Mouse (Mus musculus) intestine, embryonic 16.5 days (tissue): ENCODE data around the gene Bcl11a. TPM values are rescaled to one million over a fixed set of nuclear protein-coding genes. Genes with fewer than 3 reads are reported as not detected.
"Not testable (repeated sequence)": the region's sequence is repeated elsewhere in the genome, so short reads cannot be mapped to it uniquely, and the experiment has no call there.

Source experiments
- ATAC-seq: fragments of 200-750 bp; cut with Nextera tagmentation; 2 replicates; pipeline ENCODE4 v1.8.0; 2017; ENCODE audit warnings: moderate TSS enrichment, moderate library complexity
- H3K27ac ChIP-seq: fragments of 300-500 bp; sonication (generic); 2 replicates; pipeline ENCODE4 v1.5.1; 2014; ENCODE audit warnings: mild to moderate bottlenecking, low read length
- H3K27me3 ChIP-seq: fragments of 300-500 bp; sonication (generic); replicated peaks from 2 replicates; pipeline ENCODE4 v1.6.1; 2014; ENCODE audit warnings: low read length, control low read depth, mixed read lengths; ENCODE audit not compliant: control insufficient read depth, insufficient read depth
- H3K36me3 ChIP-seq: fragments of 300-500 bp; sonication (generic); 2 replicates; pipeline ENCODE4 v1.6.1; 2014; ENCODE audit warnings: low read length, control low read depth; ENCODE audit not compliant: control insufficient read depth, insufficient read depth
- H3K4me1 ChIP-seq: fragments of 300-500 bp; sonication (generic); 2 replicates; pipeline ENCODE4 v1.6.1; 2014; ENCODE audit warnings: low read length, control low read depth, mixed read lengths; ENCODE audit not compliant: control insufficient read depth, insufficient read depth
- H3K4me2 ChIP-seq: fragments of 300-500 bp; sonication (generic); 2 replicates; pipeline ENCODE4 v1.6.1; 2014; ENCODE audit warnings: low read depth, low read length, control low read depth
- H3K4me3 ChIP-seq: fragments of 300-500 bp; sonication (generic); 2 replicates; pipeline ENCODE4 v1.5.1; 2014; ENCODE audit warnings: mild to moderate bottlenecking, low read length
- H3K9ac ChIP-seq: fragments of 300-500 bp; sonication (generic); 2 replicates; pipeline ENCODE4 v1.6.1; 2014; ENCODE audit warnings: low read depth, low read length
- H3K9me3 ChIP-seq: fragments of 300-500 bp; sonication (generic); 2 replicates; pipeline ENCODE4 v1.6.1; 2016; ENCODE audit warnings: low read length, control low read depth; ENCODE audit not compliant: control insufficient read depth
- WGBS: fragments of 180-500 bp; shearing (Covaris S2); extraction: QIAGEN DNeasy Blood & Tissue Kit; methylation state at CpG from one replicate; pipeline ENCODE4 v1.1.7; 2014; 5-methylcytosine and 5-hydroxymethylcytosine counted together
- polyA plus RNA-seq: library from polyadenylated mRNA; unstranded; fragments of >200 nt; fragmentation: Nextera tagmentation; extraction: Ambion mirVana; gene quantifications from 2 replicates; pipeline ENCODE4 v1.2.1, GENCODE M21; 2015

Gene Bcl11a
- polyA plus RNA-seq, 1 experiment from 2014 or later: 14.8 TPM

DNA sequence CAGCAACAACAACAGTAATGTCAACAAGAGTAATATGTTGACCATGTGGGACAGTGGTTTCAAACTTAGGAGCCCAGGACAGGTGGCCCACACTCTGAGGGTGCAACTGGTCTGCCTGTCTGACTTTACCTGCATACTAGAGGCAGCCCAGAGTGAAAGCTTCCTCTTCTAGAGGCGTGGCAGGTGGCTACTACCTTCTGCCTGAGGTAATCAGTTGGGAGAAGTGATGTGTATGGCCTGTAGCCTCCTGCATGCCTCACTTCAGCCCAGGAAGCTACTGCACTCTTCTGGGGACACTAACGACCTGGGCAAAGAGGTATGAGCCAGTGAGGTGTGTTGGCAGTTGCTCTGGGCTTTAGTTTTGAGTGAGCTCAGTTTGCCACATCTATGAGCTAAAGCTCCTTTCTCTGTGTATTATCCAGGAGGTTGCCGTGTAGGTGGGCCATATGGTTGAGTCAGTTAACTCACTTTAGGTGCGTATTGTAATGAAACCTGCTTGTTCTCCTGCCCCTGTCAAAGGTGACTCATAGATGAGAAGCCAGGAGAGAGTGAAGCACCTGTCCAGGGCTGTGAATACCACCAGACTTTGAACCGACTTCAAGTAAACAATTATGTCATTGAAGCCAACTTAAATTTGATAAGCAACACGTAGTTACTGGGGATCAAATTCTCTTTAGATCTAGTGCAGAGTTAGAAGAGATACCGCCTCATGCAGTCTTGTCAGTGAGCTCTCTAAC is 38.9 kb downstream of the Bcl11a start:
- no peak overlapping the region for H3K9ac ChIP-seq
- peak; percentile 73 for ATAC-seq

DNA sequence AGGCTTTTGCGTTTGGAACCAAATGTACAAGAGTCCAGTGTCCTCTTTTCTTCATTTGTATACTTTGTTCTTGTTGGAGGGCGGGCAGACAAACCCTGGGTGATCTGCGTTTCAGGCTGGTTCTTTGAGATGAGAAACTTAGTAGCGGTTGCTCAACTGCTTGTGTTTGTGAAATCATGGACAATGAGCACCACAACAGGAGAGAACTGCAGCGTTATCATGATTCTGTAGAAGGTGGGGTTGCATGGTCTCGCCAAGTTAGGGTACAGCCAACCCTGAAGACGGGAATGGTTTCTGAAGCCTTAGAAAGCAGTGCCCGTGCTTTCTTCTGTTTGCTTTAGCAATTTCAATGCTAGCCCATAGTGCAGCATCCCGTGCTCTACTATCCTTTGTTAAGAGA is 43.3 kb downstream of the Bcl11a start:
- Histone ChIP-seq H3K4me1 (peaks cover 8% of the 10 kb centered on the region), H3K4me3 (no peak overlapping the region), H3K4me2 (no peak overlapping the region), H3K9me3 (no peaks in the 10 kb centered on the region), H3K27me3 (no peaks in the 10 kb centered on the region), H3K9ac (no peak overlapping the region), H3K36me3 (no peaks in the 10 kb centered on the region), H3K27ac (no peak overlapping the region)
- WGBS: 87% methylated on average over 9 of the region's 9 CpGs
- no peak for ATAC-seq

More for the DNA sequence above, 38.9 kb downstream of the Bcl11a start:
- WGBS: 59% methylated on average over 7 of the region's 7 CpGs
- no peaks in the 10 kb centered on the region for H3K9me3 ChIP-seq
- no peaks in the 10 kb centered on the region for H3K27me3 ChIP-seq
- H3K4me2 ChIP-seq: no peak overlapping the region
- H3K27ac ChIP-seq: no peak overlapping the region
- H3K36me3 ChIP-seq: no peaks in the 10 kb centered on the region
- peaks cover 12% of the 10 kb centered on the region for H3K4me1 ChIP-seq
- no peak overlapping the region for H3K4me3 ChIP-seq

DNA sequence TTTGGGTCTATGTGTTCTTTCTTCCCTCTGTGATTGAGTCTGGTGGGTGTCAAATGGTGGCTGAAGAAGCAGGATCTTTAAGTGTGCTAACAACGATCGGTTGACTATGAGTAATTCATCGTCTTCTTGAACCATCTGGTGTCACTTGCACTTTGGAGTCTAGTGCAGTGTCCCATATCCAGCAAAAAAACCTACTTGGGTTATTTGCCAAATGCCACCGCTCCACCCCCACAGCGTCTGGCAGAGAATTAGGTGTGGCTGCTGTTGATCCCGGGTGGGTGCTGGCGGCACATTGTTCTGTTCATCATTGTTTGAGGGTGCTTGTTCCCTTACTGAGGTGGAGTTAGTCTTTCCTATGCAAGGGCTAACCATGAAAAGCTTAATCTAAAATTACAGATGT is 45.0 kb downstream of the Bcl11a start:
- no peak overlapping the region for H3K4me3 ChIP-seq
- no peaks in the 10 kb centered on the region for H3K27me3 ChIP-seq
- no peaks in the 10 kb centered on the region for H3K36me3 ChIP-seq
- H3K27ac ChIP-seq: no peak overlapping the region
- no peak overlapping the region for H3K9ac ChIP-seq
- no peaks in the 10 kb centered on the region for H3K9me3 ChIP-seq
- H3K4me1 ChIP-seq: peaks cover 10% of the 10 kb centered on the region; the same call in 1 of the 2 replicates
- WGBS: 77% methylated on average over 7 of the region's 7 CpGs
- ATAC-seq: no peak
- H3K4me2 ChIP-seq: no peak overlapping the region

DNA sequence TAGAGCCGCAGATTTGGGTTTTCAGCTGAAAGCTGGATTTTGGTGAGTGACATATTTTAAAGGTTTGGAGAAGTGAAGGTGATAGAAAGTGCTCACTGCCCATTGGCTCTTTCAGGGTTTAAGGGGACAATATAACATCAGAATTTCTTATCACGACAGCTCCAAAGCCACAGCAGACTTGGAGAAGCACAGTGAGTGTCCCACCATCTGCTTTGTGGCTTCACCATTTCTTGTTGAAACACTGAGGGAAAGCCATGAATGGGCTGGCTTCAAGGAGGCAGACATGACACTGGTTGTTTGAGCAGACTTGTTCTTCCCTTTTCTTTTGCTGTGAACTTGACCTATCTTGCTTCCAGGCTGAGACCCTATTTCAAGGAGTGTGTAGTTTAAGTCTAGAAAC is 46.1 kb downstream of the Bcl11a start:
- Histone ChIP-seq H3K36me3 (no peaks in the 10 kb centered on the region), H3K9ac (no peak overlapping the region), H3K4me2 (no peak overlapping the region), H3K9me3 (no peaks in the 10 kb centered on the region), H3K4me3 (no peak overlapping the region), H3K27ac (no peak overlapping the region), H3K27me3 (no peaks in the 10 kb centered on the region), H3K4me1 (peaks cover 14% of the 10 kb centered on the region)
- 91% methylated on average over 2 of the region's 2 CpGs for WGBS
- no peak for ATAC-seq

DNA sequence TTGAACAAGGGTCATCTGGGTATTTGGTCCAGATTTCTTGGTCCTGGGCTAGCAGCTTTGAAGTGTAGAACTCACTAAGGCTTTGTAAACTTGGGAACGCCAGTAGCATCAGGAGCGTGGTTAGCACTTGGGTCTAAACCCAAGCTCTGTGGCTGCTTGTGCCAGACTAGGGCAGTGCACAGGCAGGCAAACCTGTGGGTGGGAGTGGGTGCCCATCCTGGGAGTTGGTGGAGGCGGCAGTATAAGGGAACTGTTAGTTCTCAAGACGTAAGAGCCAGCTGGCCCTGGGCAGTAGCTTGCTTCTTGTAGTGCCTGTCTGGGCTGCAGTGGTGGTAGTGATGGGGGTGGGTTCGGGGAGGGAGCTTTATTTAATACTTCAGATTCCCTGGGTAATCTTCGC is 47.2 kb downstream of the Bcl11a start:
- no peaks in the 10 kb centered on the region for H3K9me3 ChIP-seq
- H3K27ac ChIP-seq: no peak overlapping the region
- H3K4me3 ChIP-seq: no peak overlapping the region
- H3K27me3 ChIP-seq: no peaks in the 10 kb centered on the region
- 82% methylated on average over 6 of the region's 6 CpGs for WGBS
- no peak overlapping the region for H3K4me2 ChIP-seq
- no peak for ATAC-seq
- no peaks in the 10 kb centered on the region for H3K36me3 ChIP-seq
- peaks cover 25% of the 10 kb centered on the region for H3K4me1 ChIP-seq
- no peak overlapping the region for H3K9ac ChIP-seq

DNA sequence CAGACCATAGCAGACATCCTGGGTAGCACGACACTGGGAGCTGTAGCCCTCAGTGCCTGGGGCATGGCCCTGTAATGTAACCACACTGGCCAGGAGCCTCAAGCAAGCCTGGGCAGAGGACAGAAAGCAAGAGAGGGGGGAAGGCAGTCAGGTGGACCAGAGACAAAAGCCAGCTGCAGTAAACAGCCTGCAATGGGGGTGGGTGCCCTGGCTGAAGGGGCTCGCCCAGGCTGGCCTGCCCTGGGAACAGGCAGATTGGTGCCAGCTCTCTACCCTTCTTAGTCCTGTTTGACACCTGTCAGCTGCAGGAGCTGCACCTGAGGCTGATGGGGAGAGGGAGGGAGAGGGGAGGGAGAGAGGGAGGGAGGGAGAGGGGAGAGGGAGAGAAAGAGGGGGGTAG is 50.1 kb downstream of the Bcl11a start:
- no peak overlapping the region for H3K27ac ChIP-seq
- no peaks in the 10 kb centered on the region for H3K27me3 ChIP-seq
- no peaks in the 10 kb centered on the region for H3K9me3 ChIP-seq
- ATAC-seq: peak; percentile 25; the same call in 1 of the 2 replicates
- no peak overlapping the region for H3K9ac ChIP-seq
- H3K4me1 ChIP-seq: peaks cover 32% of the 10 kb centered on the region
- no peak overlapping the region for H3K4me2 ChIP-seq
- no peaks in the 10 kb centered on the region for H3K36me3 ChIP-seq
- WGBS: 64% methylated on average over 2 of the region's 2 CpGs
- no peak overlapping the region for H3K4me3 ChIP-seq

DNA sequence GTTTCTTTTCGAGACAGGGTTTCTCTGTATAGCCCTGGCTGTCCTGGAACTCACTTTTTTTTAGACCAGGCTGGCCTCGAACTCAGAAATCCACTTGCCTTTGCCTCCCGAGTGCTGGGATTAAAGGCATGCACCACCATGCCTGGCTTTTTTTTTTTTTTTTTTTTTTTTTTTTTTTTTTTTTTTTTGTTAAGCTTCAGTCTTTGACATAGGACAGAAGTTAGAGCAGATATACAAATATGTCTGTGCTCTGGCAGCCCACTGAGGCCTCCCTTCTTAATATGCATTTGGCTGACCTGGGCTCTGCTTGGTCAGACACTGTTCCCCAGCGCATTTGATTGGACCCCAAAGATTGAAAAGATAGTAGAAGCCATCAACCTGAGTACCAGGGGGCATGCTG is 51.0 kb downstream of the Bcl11a start:
- ATAC-seq, H3K4me3 ChIP-seq, H3K27me3 ChIP-seq, H3K36me3 ChIP-seq, H3K9me3 ChIP-seq, H3K27ac ChIP-seq, H3K9ac ChIP-seq, H3K4me2 ChIP-seq: not testable (repeated sequence)
- 75% methylated on average over 4 of the region's 4 CpGs for WGBS
- peaks cover 32% of the 10 kb centered on the region for H3K4me1 ChIP-seq

DNA sequence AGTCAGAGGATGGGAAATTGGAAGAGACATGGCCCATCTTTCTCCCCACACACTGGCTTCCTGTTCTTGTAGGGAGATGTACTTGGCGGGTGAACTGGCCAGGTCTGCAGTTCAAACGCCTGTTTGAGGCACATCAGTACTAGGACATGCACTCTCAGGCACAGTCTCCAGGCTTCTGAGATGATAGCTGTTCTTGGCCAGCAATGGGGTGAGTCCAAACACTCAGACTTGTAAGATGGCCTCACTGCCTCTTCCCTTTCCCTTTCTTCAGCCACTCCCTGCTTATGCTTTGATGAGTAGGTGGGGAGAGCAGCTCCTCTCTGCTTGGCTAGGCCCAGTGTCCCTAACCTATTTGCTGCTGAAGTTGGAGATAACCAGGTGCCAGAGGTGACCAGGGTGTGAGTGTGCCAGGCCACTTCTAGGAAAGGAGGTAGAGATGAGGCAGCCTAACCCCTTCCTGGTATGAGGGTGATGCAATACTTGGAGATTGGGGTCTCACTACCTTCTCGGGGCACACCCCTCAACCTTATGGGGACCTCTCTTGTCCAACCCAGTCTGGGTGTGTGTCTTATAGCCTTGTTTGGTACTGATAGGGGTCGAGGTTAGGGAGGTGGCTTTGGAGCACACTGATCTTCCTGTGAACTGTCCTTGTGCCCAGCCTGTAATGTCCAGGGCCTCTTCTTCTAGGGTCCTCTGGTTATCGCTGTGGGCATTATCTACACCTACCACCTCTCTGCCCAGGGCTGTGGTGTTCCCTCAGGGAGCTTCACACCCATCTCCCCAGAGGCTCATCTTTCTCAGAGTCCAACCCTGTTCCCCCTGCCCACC is 51.7 kb downstream of the Bcl11a start:
- H3K9ac ChIP-seq: no peak overlapping the region
- H3K4me3 ChIP-seq: no peak overlapping the region
- peak; percentile 59 for ATAC-seq
- no peaks in the 10 kb centered on the region for H3K9me3 ChIP-seq
- H3K4me2 ChIP-seq: no peak overlapping the region
- no peak overlapping the region for H3K27ac ChIP-seq
- H3K27me3 ChIP-seq: no peaks in the 10 kb centered on the region
- WGBS: 79% methylated on average over 5 of the region's 5 CpGs
- H3K4me1 ChIP-seq: peaks cover 32% of the 10 kb centered on the region
- no peaks in the 10 kb centered on the region for H3K36me3 ChIP-seq

DNA sequence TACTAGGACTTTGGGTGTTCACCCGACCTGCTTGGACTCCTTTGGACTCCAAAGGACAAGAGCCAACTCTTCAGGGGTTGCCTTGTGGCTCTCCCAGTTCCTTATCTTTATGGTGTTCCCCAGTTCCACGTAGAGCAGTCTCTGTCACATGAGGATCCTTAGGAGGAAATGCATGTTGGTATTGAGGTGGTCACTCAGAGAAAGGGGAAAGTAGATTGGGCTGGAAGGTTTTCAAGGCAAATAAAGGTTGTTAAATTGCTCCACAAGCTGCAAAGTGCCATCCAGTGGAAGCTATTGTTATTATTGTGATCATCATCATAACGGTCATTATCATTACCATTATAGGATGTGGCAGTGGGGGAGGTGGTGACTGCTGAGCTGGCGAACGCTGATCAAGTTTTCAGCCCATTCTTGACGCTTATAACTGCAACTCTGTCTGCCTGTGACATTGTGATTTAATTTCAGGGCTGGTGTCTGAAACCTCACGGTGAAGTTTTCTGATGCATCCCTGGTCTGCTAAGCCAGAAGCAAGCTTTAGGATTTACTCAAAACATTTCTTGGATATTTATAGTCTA is 52.4 kb downstream of the Bcl11a start:
- no peak overlapping the region for H3K4me3 ChIP-seq
- H3K4me2 ChIP-seq: no peak overlapping the region
- 74% methylated on average over 7 of the region's 7 CpGs for WGBS
- H3K27ac ChIP-seq: no peak overlapping the region
- no peak overlapping the region for H3K9ac ChIP-seq
- no peaks in the 10 kb centered on the region for H3K27me3 ChIP-seq
- H3K36me3 ChIP-seq: no peaks in the 10 kb centered on the region
- peaks cover 32% of the 10 kb centered on the region for H3K4me1 ChIP-seq
- H3K9me3 ChIP-seq: no peaks in the 10 kb centered on the region
- ATAC-seq: no peak; the same call in 1 of the 2 replicates
